Mouse (Mus musculus) MEL (cell line): ENCODE results near the gene Celf2. TPM values are rescaled to one million over a fixed set of nuclear protein-coding genes. Genes with fewer than 3 reads are reported as not detected.

Source experiments
- DNase-seq: peaks from one replicate; pipeline ENCODE4 v3.0.0; 2011; ENCODE audit warnings: low read depth, low spot score
- H3K27ac ChIP-seq: 2 replicates; pipeline ENCODE4 v1.5.1; 2012; ENCODE audit warnings: low read depth, mild to moderate bottlenecking, control low read depth, low read length, moderate library complexity; ENCODE audit not compliant: control insufficient read depth
- H3K27me3 ChIP-seq, 2 experiments: fragments of 150-350 bp in 1 of 2; sonication (generic) in 1 of 2; 2 replicates each; pipeline ENCODE4 v1.6.1; 2012; ENCODE audit warnings: low read length in 2 of 2, mild to moderate bottlenecking in 2 of 2, improper control_type of control experiment in 1 of 2, moderate library complexity in 1 of 2; ENCODE audit not compliant: insufficient read depth in 2 of 2, control insufficient read depth in 1 of 2
- H3K36me3 ChIP-seq, 2 experiments: 2 replicates each; pipeline ENCODE4 v1.6.1; 2012 to 2014; ENCODE audit warnings: low read length in 2 of 2, improper control_type of control experiment in 1 of 2, inconsistent platforms in 1 of 2, mild to moderate bottlenecking in 1 of 2; ENCODE audit not compliant: insufficient read depth in 2 of 2, control insufficient read depth in 1 of 2
- H3K4me1 ChIP-seq, 2 experiments: fragments of 150-350 bp in 1 of 2; sonication (generic) in 1 of 2; 2 replicates each; pipeline ENCODE4 v1.6.1; 2012; ENCODE audit warnings: low read length in 2 of 2, improper control_type of control experiment in 1 of 2, mild to moderate bottlenecking in 1 of 2; ENCODE audit not compliant: insufficient read depth in 2 of 2, control insufficient read depth in 1 of 2
- H3K4me3 ChIP-seq, 2 experiments: fragments of 150-350 bp in 1 of 2; sonication (generic) in 1 of 2; 2 replicates each; pipeline ENCODE4 v1.5.1; 2012; ENCODE audit warnings: low read depth in 2 of 2, low read length in 2 of 2, mild to moderate bottlenecking in 2 of 2, moderate library complexity in 2 of 2, control low read depth in 1 of 2, improper control_type of control experiment in 1 of 2; ENCODE audit not compliant: control insufficient read depth in 1 of 2, insufficient read depth in 1 of 2
- H3K79me2 ChIP-seq: 2 replicates; pipeline ENCODE4 v1.6.1; 2012; ENCODE audit warnings: mild to moderate bottlenecking, low read length, moderate library complexity; ENCODE audit not compliant: control insufficient read depth, poor library complexity, insufficient read depth
- H3K9ac ChIP-seq: 2 replicates; pipeline ENCODE4 v1.6.1; 2012; ENCODE audit warnings: low read depth, mild to moderate bottlenecking, control low read depth, low read length, moderate library complexity; ENCODE audit not compliant: control insufficient read depth, poor library complexity, severe bottlenecking
- H3K9me3 ChIP-seq: fragments of 150-350 bp; sonication (generic); replicated peaks from 2 replicates; pipeline ENCODE4 v1.6.1; 2012; ENCODE audit warnings: mild to moderate bottlenecking, low read length, improper control_type of control experiment, moderate library complexity; ENCODE audit not compliant: insufficient read depth
- BHLHE40 ChIP-seq: IDR thresholded peaks from 2 replicates; pipeline ENCODE4 v1.6.1; 2012; ENCODE audit warnings: low read depth, mild to moderate bottlenecking, inconsistent platforms, low read length, improper control_type of control experiment, borderline replicate concordance
- EP300 ChIP-seq, 2 experiments: IDR thresholded peaks; 2 replicates each; pipeline ENCODE4 v1.6.1; 2011; ENCODE audit warnings: improper control_type of control experiment in 2 of 2, low read length in 2 of 2, low read depth in 1 of 2, mild to moderate bottlenecking in 1 of 2
- ETS1 ChIP-seq: IDR thresholded peaks from 2 replicates; pipeline ENCODE4 v1.6.1; 2012; ENCODE audit warnings: low read depth, mild to moderate bottlenecking, inconsistent platforms, low read length, improper control_type of control experiment, moderate library complexity
- GATA1 ChIP-seq: IDR thresholded peaks from 2 replicates; pipeline ENCODE4 v1.6.1; 2011; ENCODE audit warnings: low read depth, low read length, improper control_type of control experiment
- HCFC1 ChIP-seq: IDR thresholded peaks from 2 replicates; pipeline ENCODE4 v1.6.1; 2012; ENCODE audit warnings: low read depth, mild to moderate bottlenecking, inconsistent platforms, low read length, improper control_type of control experiment, moderate library complexity
- JUND ChIP-seq: IDR thresholded peaks from 2 replicates; pipeline ENCODE4 v1.6.1; 2011; ENCODE audit warnings: low read depth, mild to moderate bottlenecking, improper control_type of control experiment, low read length
- MAX ChIP-seq: IDR thresholded peaks from 2 replicates; pipeline ENCODE4 v1.6.1; 2011; ENCODE audit warnings: low read length, improper control_type of control experiment
- MXI1 ChIP-seq: IDR thresholded peaks from 2 replicates; pipeline ENCODE4 v1.6.1; 2011; ENCODE audit warnings: mild to moderate bottlenecking, low read depth, low read length, improper control_type of control experiment
- MYC ChIP-seq: IDR thresholded peaks from 2 replicates; pipeline ENCODE4 v1.6.1; 2011; ENCODE audit warnings: low read depth, mild to moderate bottlenecking, low read length, improper control_type of control experiment, moderate library complexity
- NELFE ChIP-seq: IDR thresholded peaks from 2 replicates; pipeline ENCODE4 v1.6.1; 2011; ENCODE audit warnings: low read depth, low read length, improper control_type of control experiment
- POLR2AphosphoS2 ChIP-seq: IDR thresholded peaks from 2 replicates; pipeline ENCODE4 v1.6.1; 2011; ENCODE audit warnings: low read length, improper control_type of control experiment
- RCOR1 ChIP-seq: IDR thresholded peaks from 2 replicates; pipeline ENCODE4 v1.6.1; 2012; ENCODE audit warnings: low read depth, mild to moderate bottlenecking, inconsistent platforms, low read length, improper control_type of control experiment
- SIN3A ChIP-seq: IDR thresholded peaks from 2 replicates; pipeline ENCODE4 v1.6.1; 2012; ENCODE audit warnings: low read length, improper control_type of control experiment, inconsistent platforms
- TCF12 ChIP-seq: IDR thresholded peaks from 2 replicates; pipeline ENCODE4 v1.6.1; 2014; ENCODE audit warnings: low read depth, mild to moderate bottlenecking, inconsistent platforms, low read length, improper control_type of control experiment, moderate library complexity
- UBTF ChIP-seq: IDR thresholded peaks from 2 replicates; pipeline ENCODE4 v1.6.1; 2012; ENCODE audit warnings: low read depth, mild to moderate bottlenecking, inconsistent platforms, low read length, improper control_type of control experiment, moderate library complexity, borderline replicate concordance; ENCODE audit not compliant: insufficient read depth
- USF2 ChIP-seq, 2 experiments: IDR thresholded peaks; 2 replicates each; pipeline ENCODE4 v1.6.1; 2011 to 2012; ENCODE audit warnings: improper control_type of control experiment in 2 of 2, low read length in 2 of 2, borderline replicate concordance in 1 of 2, inconsistent platforms in 1 of 2, low read depth in 1 of 2, mild to moderate bottlenecking in 1 of 2; ENCODE audit not compliant: insufficient read depth in 1 of 2
- ZNF384 ChIP-seq: IDR thresholded peaks from 2 replicates; pipeline ENCODE4 v1.6.1; 2012; ENCODE audit warnings: low read depth, mild to moderate bottlenecking, inconsistent platforms, low read length, improper control_type of control experiment
- polyA plus RNA-seq, 2 experiments: library from polyadenylated mRNA; stranded (reverse) in 1 of 2; unstranded in 1 of 2; fragments of >175 nt in 1 of 2; fragments of >200 nt in 1 of 2; gene quantifications; 2 replicates each; pipeline versions ENCODE4 v1.2.1 to v1.2.4; 2012; ENCODE audit warnings: low replicate concordance in 2 of 2, low read depth in 1 of 2; ENCODE audit not compliant: insufficient read length in 2 of 2, insufficient read depth in 1 of 2, missing spikeins in 1 of 2
- total RNA-seq: library from RNA; depleted of rRNA; stranded (reverse); fragments of 300-350 nt; gene quantifications from 2 replicates; pipeline ENCODE4 v1.2.3, GENCODE M21; 2012

Celf2 gene
- total and polyA plus RNA-seq, 3 experiments, result 8.9 to 16.7 TPM; not detected in 1

GRCm38 (mm10) chr2:6726071-6726470, 783.3 kb downstream of the Celf2 start:
- no peak overlapping the region for H3K4me3 ChIP-seq
- no peak for TF ChIP-seq POLR2AphosphoS2
- peaks cover 0 to 14% of the 10 kb centered on the region in 2 experiments; a peak in 2 of 4 replicates for H3K36me3 ChIP-seq
- H3K9ac ChIP-seq, result no peak overlapping the region
- peaks cover 5 to 6% of the 10 kb centered on the region in 2 experiments; a peak in 2 of 4 replicates for H3K4me1 ChIP-seq
- H3K9me3 ChIP-seq, result no peaks in the 10 kb centered on the region
- no peak overlapping the region for H3K27ac ChIP-seq
- H3K27me3 ChIP-seq, result no peaks in the 10 kb centered on the region
- peaks cover 4% of the 10 kb centered on the region for H3K79me2 ChIP-seq
- DNase-seq, result no peak

DNA sequence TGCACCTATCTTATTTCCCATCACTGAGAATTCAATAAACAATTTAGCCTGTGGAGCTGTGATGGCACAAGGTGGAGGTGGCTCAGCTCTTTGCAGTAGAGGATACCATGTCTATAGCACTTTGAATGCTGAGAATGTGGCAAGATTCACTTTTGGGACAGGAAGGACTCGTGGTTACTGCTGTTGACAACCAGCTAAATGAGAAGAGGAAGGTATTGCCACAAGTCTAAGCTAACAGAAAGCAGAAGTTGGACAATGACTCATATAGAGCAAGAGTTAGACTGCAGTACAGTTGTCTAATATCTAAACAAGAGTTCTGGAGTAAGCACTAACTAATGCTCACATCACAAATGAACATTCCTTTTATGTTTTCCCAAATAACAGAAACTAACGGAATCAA, 785.8 kb downstream of the Celf2 start:
- H3K27ac ChIP-seq, result peak overlapping the region; percentile 47
- peaks cover 0 to 33% of the 10 kb centered on the region in 2 experiments; a peak in 2 of 4 replicates for H3K36me3 ChIP-seq
- H3K79me2 ChIP-seq, result peaks cover 16% of the 10 kb centered on the region
- peak; percentile 93 for DNase-seq
- H3K9ac ChIP-seq, result no peak overlapping the region
- H3K27me3 ChIP-seq, result no peaks in the 10 kb centered on the region
- TF ChIP-seq UBTF, result no peak
- no peak for TF ChIP-seq BHLHE40
- TF ChIP-seq NELFE, result no peak
- TF ChIP-seq MYC, result peak; percentile 76; the same call in 1 of the 2 replicates
- TF ChIP-seq TCF12, result no peak
- peak; percentile 83 for TF ChIP-seq ETS1
- peak; percentile 91 for TF ChIP-seq JUND
- TF ChIP-seq ZNF384, result no peak
- 0 out of 2 replicates have a peak, but pooled peaks have one; percentile 40 for TF ChIP-seq RCOR1
- peak; percentile 81 for TF ChIP-seq SIN3A
- 0 out of 2 replicates have a peak, but pooled peaks have one; percentile 22 for TF ChIP-seq HCFC1
- TF ChIP-seq USF2 (IDR thresholded peaks at IDR 0.05; ENCODE audit: borderline replicate concordance in 1 of 2, insufficient read depth in 1 of 2, low read depth in 1 of 2, low read length in 2 of 2), result no peak
- TF ChIP-seq MXI1, result peak; percentile 72
- TF ChIP-seq EP300 (IDR thresholded peaks at IDR 0.05; ENCODE audit: low read depth in 1 of 2, low read length in 2 of 2), result peak; percentile 54 to 90
- 0 out of 2 replicates have a peak, but pooled peaks have one; percentile 13 for TF ChIP-seq GATA1
- TF ChIP-seq MAX, result peak; percentile 69; the same call in 1 of the 2 replicates
- H3K4me3 ChIP-seq, result no peak overlapping the region
- peaks cover 10% of the 10 kb centered on the region in 2 experiments; a peak in 3 of 4 replicates for H3K4me1 ChIP-seq
- no peaks in the 10 kb centered on the region for H3K9me3 ChIP-seq
